Mouse (Mus musculus) lung, embryonic 15.5 days (tissue): ENCODE results near the gene Cxcl17. TPM values are rescaled to one million over a fixed set of nuclear protein-coding genes. Genes with fewer than 3 reads are reported as not detected.

Source experiments
- ATAC-seq: fragments of 200-750 bp; cut with Nextera tagmentation; 2 replicates; pipeline ENCODE4 v1.8.0; 2017; ENCODE audit warnings: moderate number of reproducible peaks, borderline replicate concordance; ENCODE audit not compliant: low FRiP score, low TSS enrichment; ENCODE audit errors: extremely low read depth
- H3K27ac ChIP-seq: fragments of 300-500 bp; sonication (generic); 2 replicates; pipeline ENCODE4 v1.5.1; 2015; ENCODE audit warnings: moderate library complexity, mild to moderate bottlenecking, inconsistent platforms
- H3K27me3 ChIP-seq: fragments of 300-500 bp; sonication (generic); 2 replicates; pipeline ENCODE4 v1.6.1; 2015; ENCODE audit warnings: inconsistent platforms
- H3K36me3 ChIP-seq: fragments of 300-500 bp; sonication (generic); 2 replicates; pipeline ENCODE4 v1.6.1; 2015; ENCODE audit warnings: inconsistent platforms
- H3K4me1 ChIP-seq: fragments of 300-500 bp; sonication (generic); 2 replicates; pipeline ENCODE4 v1.6.1; 2015; ENCODE audit warnings: inconsistent platforms
- H3K4me2 ChIP-seq: fragments of 300-500 bp; sonication (generic); 2 replicates; pipeline ENCODE4 v1.6.1; 2015; ENCODE audit warnings: inconsistent platforms, mild to moderate bottlenecking, moderate library complexity
- H3K4me3 ChIP-seq: fragments of 300-500 bp; sonication (generic); 2 replicates; pipeline ENCODE4 v1.5.1; 2015; ENCODE audit warnings: mild to moderate bottlenecking, inconsistent platforms
- H3K9ac ChIP-seq: fragments of 300-500 bp; sonication (generic); 2 replicates; pipeline ENCODE4 v1.6.1; 2015; ENCODE audit warnings: inconsistent platforms
- H3K9me3 ChIP-seq: fragments of 300-500 bp; sonication (generic); 2 replicates; pipeline ENCODE4 v1.6.1; 2016; ENCODE audit warnings: inconsistent platforms
- WGBS: fragments of 180-500 bp; shearing (Covaris S2); methylation state at CpG from one replicate; pipeline ENCODE4 v1.1.7; 2015; 5-methylcytosine and 5-hydroxymethylcytosine counted together
- polyA plus RNA-seq: library from polyadenylated mRNA; unstranded; fragments of >200 nt; fragmentation: Nextera tagmentation; extraction: Ambion mirVana; gene quantifications from 2 replicates; pipeline ENCODE4 v1.2.1, GENCODE M21; 2015

Cxcl17 gene
- polyA plus RNA-seq, 1 experiment from 2014 or later: 0.34 TPM

GRCm38 (mm10) chr7:25358721-25359206 lies 53.9 kb downstream of the Cxcl17 start:
- H3K9me3 ChIP-seq: no peaks in the 10 kb centered on the region
- H3K4me2 ChIP-seq: no peak overlapping the region
- WGBS: 82% methylated on average over 19 of the region's 19 CpGs
- H3K27me3 ChIP-seq: no peaks in the 10 kb centered on the region
- H3K36me3 ChIP-seq: peaks cover 28% of the 10 kb centered on the region
- H3K4me1 ChIP-seq: no peaks in the 10 kb centered on the region
- no peak overlapping the region for H3K9ac ChIP-seq
- H3K27ac ChIP-seq: no peak overlapping the region
- H3K4me3 ChIP-seq: no peak overlapping the region
- no peak for ATAC-seq

Other genes with a start within 250 kb of the Cxcl17 start
- 0.31 and 0.55 TPM in 2 replicates for gene Pou2f2, start 233.2 kb downstream of the Cxcl17 start, polyA plus RNA-seq
- 9.6 and 11.2 TPM in 2 replicates for gene Dedd2, start 192.3 kb downstream of the Cxcl17 start, polyA plus RNA-seq
- 3.0 and 3.6 TPM in 2 replicates for gene Zfp526, start 191.5 kb downstream of the Cxcl17 start, polyA plus RNA-seq
- 9.8 and 10.7 TPM in 2 replicates for gene Gsk3a, start 175.0 kb downstream of the Cxcl17 start, polyA plus RNA-seq
- gene Erf, start 162.1 kb downstream of the Cxcl17 start, polyA plus RNA-seq: 18.8 and 20.3 TPM in 2 replicates
- 29.5 and 30.3 TPM in 2 replicates for gene Cic, start 145.2 kb downstream of the Cxcl17 start, polyA plus RNA-seq
- gene Pafah1b3, start 114.9 kb downstream of the Cxcl17 start, polyA plus RNA-seq: 174 and 183 TPM in 2 replicates
- 0.27 and 0.38 TPM in 2 replicates for gene Prr19, start 111.5 kb downstream of the Cxcl17 start, polyA plus RNA-seq
- 0.22 and 0.25 TPM in 2 replicates for gene Tmem145, start 106.8 kb downstream of the Cxcl17 start, polyA plus RNA-seq
- 12.7 and 13.5 TPM in 2 replicates for gene Megf8, start 95.7 kb downstream of the Cxcl17 start, polyA plus RNA-seq
- 0.52 and 0.57 TPM in 2 replicates for gene Cnfn, start 43.2 kb downstream of the Cxcl17 start, polyA plus RNA-seq
- 9.3 and 9.4 TPM in 2 replicates for gene Lipe, start 14.2 kb downstream of the Cxcl17 start, polyA plus RNA-seq
- 5.3 and 5.8 TPM in 2 replicates for gene Ceacam1, start 64.7 kb upstream of the Cxcl17 start, polyA plus RNA-seq
- 0.08 and 0.16 TPM in 2 replicates for gene Ceacam2, start 127.0 kb upstream of the Cxcl17 start, polyA plus RNA-seq
- not detected in 2 replicates for gene Erich4, start 203.0 kb upstream of the Cxcl17 start, polyA plus RNA-seq
- 31.5 and 34.6 TPM in 2 replicates for gene Dmac2, start 206.5 kb upstream of the Cxcl17 start, polyA plus RNA-seq
- gene B3gnt8, start 213.8 kb upstream of the Cxcl17 start, polyA plus RNA-seq: 9.9 and 11.4 TPM in 2 replicates
- 55.9 and 57.0 TPM in 2 replicates for gene Bckdha, start 246.1 kb upstream of the Cxcl17 start, polyA plus RNA-seq
- gene Exosc5, start 246.3 kb upstream of the Cxcl17 start, polyA plus RNA-seq: 75.7 and 78.7 TPM in 2 replicates